Mouse (Mus musculus) lung, embryonic 14.5 days (tissue): ENCODE measurements around the gene Carns1. TPM values are rescaled to one million over a fixed set of nuclear protein-coding genes. Genes with fewer than 3 reads are reported as not detected.

ENCODE experiments used
- ATAC-seq: fragments of 200-750 bp; cut with Nextera tagmentation; 2 replicates; pipeline ENCODE4 v1.8.0; 2017; ENCODE audit warnings: mild to moderate bottlenecking, moderate TSS enrichment, moderate library complexity; ENCODE audit not compliant: insufficient read depth
- DNase-seq: peaks from one replicate; pipeline ENCODE4 v3.0.0-alpha.2; 2015
- H3K27ac ChIP-seq: fragments of 300-500 bp; sonication (generic); 2 replicates; pipeline ENCODE4 v1.5.1; 2014; ENCODE audit warnings: low read depth, mild to moderate bottlenecking, moderate library complexity
- H3K27me3 ChIP-seq: fragments of 300-500 bp; sonication (generic); 2 replicates; pipeline ENCODE4 v1.6.1; 2014; ENCODE audit warnings: low read length, control low read depth; ENCODE audit not compliant: insufficient read depth
- H3K36me3 ChIP-seq: fragments of 300-500 bp; sonication (generic); 2 replicates; pipeline ENCODE4 v1.6.1; 2014; ENCODE audit warnings: control low read depth; ENCODE audit not compliant: insufficient read depth
- H3K4me1 ChIP-seq: fragments of 300-500 bp; sonication (generic); 2 replicates; pipeline ENCODE4 v1.6.1; 2014; ENCODE audit warnings: antibody characterized with exemption, control low read depth; ENCODE audit not compliant: insufficient read depth
- H3K4me2 ChIP-seq: fragments of 300-500 bp; sonication (generic); 2 replicates; pipeline ENCODE4 v1.6.1; 2014; ENCODE audit warnings: mild to moderate bottlenecking
- H3K4me3 ChIP-seq: fragments of 300-500 bp; sonication (generic); 2 replicates; pipeline ENCODE4 v1.5.1; 2014; ENCODE audit warnings: low read depth, low read length
- H3K9ac ChIP-seq: fragments of 300-500 bp; sonication (generic); 2 replicates; pipeline ENCODE4 v1.6.1; 2014
- H3K9me3 ChIP-seq: fragments of 300-500 bp; sonication (generic); 2 replicates; pipeline ENCODE4 v1.6.1; 2016; ENCODE audit warnings: low read depth, low read length, control low read depth
- CTCF ChIP-seq: IDR thresholded peaks from 2 replicates; pipeline ENCODE4 v1.5.1; 2016; ENCODE audit warnings: antibody characterized with exemption, low read depth
- WGBS: fragments of 180-500 bp; shearing (Covaris S2); extraction: QIAGEN DNeasy Blood & Tissue Kit; methylation state at CpG from one replicate; pipeline ENCODE4 v1.1.7; 2014; 5-methylcytosine and 5-hydroxymethylcytosine counted together
- polyA plus RNA-seq: library from polyadenylated mRNA; unstranded; fragments of >200 nt; fragmentation: Nextera tagmentation; extraction: Ambion mirVana; gene quantifications from 2 replicates; pipeline ENCODE4 v1.2.1, GENCODE M21; 2014

The Carns1 gene
- polyA plus RNA-seq, 1 experiment from 2014 or later, result 2.5 TPM

DNA sequence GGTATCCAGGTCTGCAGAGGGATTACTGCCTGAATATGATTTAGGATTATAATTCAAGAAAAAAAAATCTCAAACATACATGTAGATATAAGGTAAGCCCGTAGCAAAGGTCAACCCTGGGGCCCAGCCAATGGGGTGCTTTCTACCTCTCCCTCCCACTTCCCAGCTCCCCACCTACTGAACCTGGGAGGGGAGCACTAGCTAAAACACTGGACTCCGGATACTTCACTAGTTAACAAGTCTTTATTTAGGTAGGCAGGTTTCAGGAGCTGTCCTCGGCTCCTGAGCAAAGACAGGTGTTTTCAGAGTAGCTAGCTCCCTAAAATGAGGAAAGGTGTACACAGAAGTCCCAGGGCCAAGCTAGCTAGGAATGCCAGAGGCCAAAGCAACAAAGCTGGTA is 11.2 kb downstream of the Carns1 start:
- H3K4me3 ChIP-seq, result no peak overlapping the region
- ATAC-seq (no peak), DNase-seq (no peak)
- H3K4me1 ChIP-seq, result peaks cover 5% of the 10 kb centered on the region; the same call in 1 of the 2 replicates
- no peak for TF ChIP-seq CTCF
- no peak overlapping the region for H3K9ac ChIP-seq
- no peaks in the 10 kb centered on the region for H3K27me3 ChIP-seq
- H3K4me2 ChIP-seq, result peak overlapping the region; percentile 82; the same call in 1 of the 2 replicates
- H3K9me3 ChIP-seq, result no peaks in the 10 kb centered on the region
- peaks cover 22% of the 10 kb centered on the region for H3K36me3 ChIP-seq
- WGBS, result 72% methylated on average over 3 of the region's 3 CpGs
- H3K27ac ChIP-seq, result no peak overlapping the region

DNA sequence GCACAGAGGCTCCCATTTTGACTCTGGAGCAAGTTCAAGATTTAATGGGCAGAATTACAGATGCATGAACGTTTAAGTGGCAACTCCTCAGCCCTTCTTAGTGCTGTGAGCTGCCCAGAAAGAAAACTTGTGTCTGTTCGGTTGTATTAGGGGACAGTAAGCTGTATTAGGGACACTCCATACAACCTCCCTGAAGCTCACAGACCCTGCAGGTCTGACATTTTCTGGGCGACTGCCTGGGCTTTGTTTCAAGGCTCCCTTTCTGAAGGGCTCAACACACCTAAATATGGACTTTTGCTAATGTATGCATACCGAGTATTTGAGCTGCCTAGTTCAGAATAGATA is 11.8 kb downstream of the Carns1 start:
- TF ChIP-seq CTCF, result no peak
- ATAC-seq (no peak), DNase-seq (no peak)
- H3K27me3 ChIP-seq, result no peaks in the 10 kb centered on the region
- H3K4me1 ChIP-seq, result peaks cover 5% of the 10 kb centered on the region; the same call in 1 of the 2 replicates
- H3K36me3 ChIP-seq, result peaks cover 28% of the 10 kb centered on the region
- H3K27ac ChIP-seq, result peak overlapping the region; percentile 71
- H3K9ac ChIP-seq, result peak overlapping the region; percentile 62
- no peaks in the 10 kb centered on the region for H3K9me3 ChIP-seq
- 32% methylated on average over 4 of the region's 4 CpGs for whole genome bisulfite sequencing
- peak overlapping the region; percentile 82 for H3K4me2 ChIP-seq
- peak overlapping the region; percentile 75 for H3K4me3 ChIP-seq

DNA sequence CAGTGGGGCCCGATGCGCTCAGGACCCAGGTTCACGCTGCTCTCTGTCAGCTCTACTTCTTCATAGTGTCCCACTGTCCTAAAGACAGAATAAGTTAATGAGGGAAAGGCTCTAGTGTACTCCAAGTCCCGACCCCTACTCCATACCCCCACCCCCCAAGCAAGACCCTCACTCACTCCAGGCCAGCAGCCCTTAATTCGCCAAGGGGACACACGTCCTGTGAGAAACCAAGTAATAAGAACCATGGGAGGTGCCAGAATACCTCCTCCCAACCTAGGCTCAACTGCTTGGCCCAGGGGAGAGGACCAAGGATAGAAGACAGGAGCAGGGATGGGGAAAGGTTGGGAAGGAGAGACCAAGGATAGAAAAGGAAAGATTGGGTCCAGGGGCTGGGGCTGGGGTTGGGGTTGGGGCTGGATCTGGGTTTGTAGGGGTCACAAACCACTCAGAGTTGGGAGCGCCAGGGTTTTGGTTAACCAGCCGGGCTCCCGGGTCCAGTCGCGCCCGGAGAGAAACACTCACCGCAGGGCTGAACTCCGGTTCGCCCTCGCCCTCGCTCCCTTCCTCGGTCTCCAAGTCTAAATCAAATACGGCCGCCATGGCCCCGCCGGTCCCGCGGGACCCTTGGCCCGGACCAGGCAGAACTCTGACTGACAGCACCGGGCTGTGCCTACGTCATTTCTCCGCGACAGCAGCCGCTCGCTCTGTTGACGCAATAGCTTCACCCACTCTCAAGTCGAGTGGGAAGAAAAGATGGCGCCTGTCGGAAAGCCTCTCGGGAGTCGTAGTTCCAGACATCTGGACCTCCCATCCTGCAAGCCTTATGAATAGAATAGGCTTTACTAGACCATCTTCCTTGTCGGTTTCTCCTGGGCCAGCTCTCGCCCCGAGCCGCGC is 12.4 kb downstream of the Carns1 start, which contains the start of gene Rps6kb2:
Rps6kb2 (minus strand) TSS at position 709 of the 897 bp plus-strand sequence.
- Histone ChIP-seq H3K9ac (peak within 1 kb of the TSS; percentile 62), H3K4me3 (peak within 1 kb of the TSS; percentile 75), H3K27me3 (no peaks in the 10 kb centered on the region), H3K27ac (peak within 1 kb of the TSS; percentile 71), H3K36me3 (peaks cover 34% of the 10 kb centered on the region), H3K4me1 (peaks cover 5% of the 10 kb centered on the region; the same call in 1 of the 2 replicates), H3K9me3 (no peaks in the 10 kb centered on the region), H3K4me2 (peak within 1 kb of the TSS; percentile 82)
- TF ChIP-seq CTCF, result no peak
- peak; percentile 99 for DNase-seq
- 6% methylated on average over 40 of the region's 42 CpGs for WGBS
- peak; percentile 90 for ATAC-seq

GRCm38 (mm10) chr19:4159049-4159448 is 16.2 kb downstream of the Carns1 start:
- peaks cover 42% of the 10 kb centered on the region for H3K36me3 ChIP-seq
- no peak for DNase-seq

GRCm38 (mm10) chr19:4156771-4157170 is 18.5 kb downstream of the Carns1 start:
- TF ChIP-seq CTCF, result no peak
- Histone ChIP-seq H3K36me3 (peaks cover 52% of the 10 kb centered on the region), H3K4me2 (no peak overlapping the region), H3K4me1 (no peaks in the 10 kb centered on the region), H3K9me3 (no peaks in the 10 kb centered on the region), H3K27ac (no peak overlapping the region), H3K27me3 (no peaks in the 10 kb centered on the region), H3K9ac (no peak overlapping the region), H3K4me3 (no peak overlapping the region)
- DNase-seq, result no peak
- ATAC-seq, result no peak
- 91% methylated on average over 12 of the region's 12 CpGs for WGBS

More at GRCm38 (mm10) chr19:4159049-4159448, 16.2 kb downstream of the Carns1 start:
- Histone ChIP-seq H3K4me3 (no peak overlapping the region), H3K27ac (no peak overlapping the region), H3K4me2 (no peak overlapping the region), H3K27me3 (no peaks in the 10 kb centered on the region), H3K4me1 (peaks cover 5% of the 10 kb centered on the region; the same call in 1 of the 2 replicates), H3K9ac (no peak overlapping the region), H3K9me3 (no peaks in the 10 kb centered on the region)
- no peak for ATAC-seq
- WGBS, result 95% methylated on average over 8 of the region's 8 CpGs
- no peak for TF ChIP-seq CTCF

DNA sequence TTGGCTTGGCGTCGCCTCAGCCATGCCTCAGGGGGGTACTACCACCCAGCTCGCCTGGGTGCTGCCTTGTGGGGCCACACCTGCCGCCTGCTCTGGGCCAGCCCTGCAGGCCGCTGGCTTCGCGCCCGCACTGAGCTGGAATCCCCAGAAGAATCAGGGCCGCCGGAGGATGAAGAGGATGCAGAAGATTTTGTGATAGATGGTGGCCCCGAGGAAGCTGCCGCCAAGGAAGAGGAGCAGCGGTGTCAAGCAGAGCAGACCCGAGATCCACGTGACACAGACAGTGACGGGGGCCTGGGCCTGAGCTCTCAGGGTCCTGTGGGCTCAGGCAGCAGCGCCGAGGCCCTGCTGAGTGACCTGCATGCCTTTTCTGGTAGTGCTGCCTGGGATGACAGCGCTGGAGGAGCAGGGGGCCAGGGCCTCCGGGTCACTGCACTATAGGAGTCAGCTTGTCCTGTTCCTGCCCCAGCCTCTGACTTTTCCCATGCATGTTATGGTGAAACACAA is 19.2 kb downstream of the Carns1 start:
- H3K4me1 ChIP-seq, result no peaks in the 10 kb centered on the region
- H3K27me3 ChIP-seq, result no peaks in the 10 kb centered on the region
- no peaks in the 10 kb centered on the region for H3K9me3 ChIP-seq
- no peak overlapping the region for H3K9ac ChIP-seq
- DNase-seq (no peak), ATAC-seq (no peak)
- H3K4me3 ChIP-seq, result no peak overlapping the region
- H3K4me2 ChIP-seq, result no peak overlapping the region
- peaks cover 51% of the 10 kb centered on the region for H3K36me3 ChIP-seq
- no peak overlapping the region for H3K27ac ChIP-seq
- TF ChIP-seq CTCF, result no peak
- WGBS, result 70% methylated on average over 20 of the region's 20 CpGs
